Mouse (Mus musculus) midbrain, embryonic 11.5 days (tissue): Measurements from ENCODE around the gene Cnn1. TPM values are rescaled to one million over a fixed set of nuclear protein-coding genes. Genes with fewer than 3 reads are reported as not detected.

Experiments used
- ATAC-seq: fragments of 200-750 bp; cut with Nextera tagmentation; 2 replicates; pipeline ENCODE4 v1.8.0; 2017; ENCODE audit warnings: moderate TSS enrichment, moderate library complexity; ENCODE audit not compliant: low FRiP score
- DNase-seq: peaks from one replicate; pipeline ENCODE4 v3.0.0; 2015; ENCODE audit warnings: low spot score; ENCODE audit errors: missing footprints
- H3K27ac ChIP-seq: fragments of 300-500 bp; sonication (generic); 2 replicates; pipeline ENCODE4 v1.5.1; 2014; ENCODE audit warnings: low read depth, low read length
- H3K27me3 ChIP-seq: fragments of 300-500 bp; sonication (generic); 2 replicates; pipeline ENCODE4 v1.6.1; 2014; ENCODE audit warnings: mild to moderate bottlenecking, low read length, moderate library complexity, mixed read lengths; ENCODE audit not compliant: control insufficient read depth, insufficient read depth
- H3K36me3 ChIP-seq: fragments of 300-500 bp; sonication (generic); 2 replicates; pipeline ENCODE4 v1.6.1; 2014; ENCODE audit warnings: mild to moderate bottlenecking, low read length, moderate library complexity, mixed read lengths; ENCODE audit not compliant: control insufficient read depth, insufficient read depth
- H3K4me1 ChIP-seq: fragments of 300-500 bp; sonication (generic); 2 replicates; pipeline ENCODE4 v1.6.1; 2014; ENCODE audit warnings: low read length; ENCODE audit not compliant: control insufficient read depth, insufficient read depth
- H3K4me2 ChIP-seq: fragments of 300-500 bp; sonication (generic); 2 replicates; pipeline ENCODE4 v1.6.1; 2014; ENCODE audit warnings: mild to moderate bottlenecking, moderate library complexity
- H3K4me3 ChIP-seq: fragments of 300-500 bp; sonication (generic); 2 replicates; pipeline ENCODE4 v1.5.1; 2014; ENCODE audit warnings: low read depth, low read length
- H3K9ac ChIP-seq: fragments of 300-500 bp; sonication (generic); 2 replicates; pipeline ENCODE4 v1.6.1; 2014; ENCODE audit warnings: low read length
- H3K9me3 ChIP-seq: fragments of 300-500 bp; sonication (generic); 2 replicates; pipeline ENCODE4 v1.6.1; 2016; ENCODE audit warnings: low read length; ENCODE audit not compliant: control insufficient read depth
- WGBS: fragments of 180-500 bp; shearing (Covaris S2); extraction: QIAGEN DNeasy Blood & Tissue Kit; methylation state at CpG from one replicate; pipeline ENCODE4 v1.1.7; 2014; 5-methylcytosine and 5-hydroxymethylcytosine counted together
- polyA plus RNA-seq: library from polyadenylated mRNA; unstranded; fragments of >200 nt; fragmentation: Nextera tagmentation; extraction: Ambion mirVana; gene quantifications from 2 replicates; pipeline ENCODE4 v1.2.1, GENCODE M21; 2014

The Cnn1 gene
- polyA plus RNA-seq, 1 experiment from 2014 or later = 1.6 TPM

DNA sequence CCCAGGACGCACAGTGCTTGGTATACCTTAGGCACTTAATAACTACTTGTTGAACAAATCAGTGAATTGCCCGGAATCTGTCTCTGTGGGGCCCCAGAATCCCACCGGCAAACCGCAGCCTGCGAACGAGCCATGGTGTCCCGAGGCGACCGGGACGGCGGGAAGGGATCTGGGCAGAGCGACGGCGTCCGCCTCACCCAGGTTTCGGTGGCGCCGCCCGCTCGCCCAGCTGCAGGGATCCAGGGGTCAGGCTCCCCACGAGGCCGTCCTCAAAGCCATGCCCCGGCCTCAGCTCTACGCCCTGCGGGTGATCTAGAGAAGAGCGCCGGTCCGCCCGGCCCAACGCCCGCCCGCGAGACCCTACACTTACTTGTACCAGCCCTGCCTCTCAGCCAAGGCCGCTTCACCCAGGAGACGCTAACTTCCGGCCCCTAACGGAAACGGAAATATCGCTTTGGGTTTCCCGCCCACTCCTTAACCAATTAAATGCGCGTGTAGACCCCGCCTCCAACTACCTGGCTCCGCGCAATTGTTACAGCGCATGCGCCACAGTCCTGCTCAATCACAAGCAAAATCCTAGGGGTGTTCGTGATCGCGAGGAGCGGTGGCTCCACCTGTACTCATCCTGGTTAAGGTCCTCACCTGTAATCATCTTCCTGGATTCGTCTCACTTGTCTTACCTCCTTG is 17.9 kb downstream of the Cnn1 start, which contains the start of gene Elof1:
TSS of gene Elof1 (minus strand) at position 433 of the 687 bp plus-strand sequence.
- Histone ChIP-seq H3K4me1 (peaks cover 9% of the 10 kb centered on the region), H3K27me3 (no peaks in the 10 kb centered on the region), H3K9me3 (no peaks in the 10 kb centered on the region), H3K9ac (peak within 1 kb of the TSS; percentile 85), H3K36me3 (peaks cover 9% of the 10 kb centered on the region), H3K4me3 (peak within 1 kb of the TSS; percentile 84), H3K4me2 (peak within 1 kb of the TSS; percentile 76), H3K27ac (peak within 1 kb of the TSS; percentile 30; the same call in 1 of the 2 replicates)
- ATAC-seq (peak; percentile 95), DNase-seq (peak; percentile 98)
- under 1% methylated on average over 52 of the region's 52 CpGs for WGBS

DNA sequence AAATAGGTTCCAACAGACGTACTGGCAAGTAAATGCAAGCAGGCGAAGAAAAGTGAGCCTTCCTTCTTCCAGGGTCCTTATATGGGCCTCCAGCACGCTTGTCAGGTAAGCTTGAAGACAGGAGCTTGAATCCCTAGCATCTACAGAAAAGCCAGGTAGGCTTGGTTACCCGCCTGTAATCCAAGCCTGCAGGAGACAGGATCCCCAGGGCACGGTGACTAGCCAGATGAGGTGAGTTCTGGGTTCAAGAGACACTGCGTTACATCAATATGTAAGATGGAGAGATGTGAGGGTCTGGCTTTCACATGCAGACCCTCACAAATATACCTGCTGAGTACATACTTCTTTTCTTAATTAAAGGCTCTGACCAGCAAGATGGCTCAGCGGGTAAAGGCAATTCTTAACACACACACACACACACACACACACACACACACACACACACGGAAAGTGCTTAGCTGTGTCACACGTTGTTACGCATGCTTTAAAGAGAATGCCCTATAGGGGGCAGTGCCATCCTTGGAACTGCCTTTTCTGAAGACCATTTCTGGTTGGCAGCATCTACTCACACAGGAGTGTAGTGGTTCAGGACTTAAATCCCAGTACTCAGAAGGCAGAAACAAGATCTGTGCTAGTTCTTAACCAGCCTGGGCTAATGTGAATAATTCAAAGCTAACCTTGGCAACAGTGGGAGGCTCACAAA is 18.9 kb downstream of the Cnn1 start:
- DNase-seq = peak; percentile 87
- ATAC-seq = no peak
- Histone ChIP-seq H3K9ac (no peak overlapping the region), H3K4me1 (peaks cover 9% of the 10 kb centered on the region), H3K4me3 (peak overlapping the region; percentile 84), H3K9me3 (no peaks in the 10 kb centered on the region), H3K27me3 (no peaks in the 10 kb centered on the region), H3K4me2 (peak overlapping the region; percentile 76), H3K27ac (no peak overlapping the region), H3K36me3 (peaks cover 6% of the 10 kb centered on the region)
- 52% methylated on average over 10 of the region's 10 CpGs for WGBS

DNA sequence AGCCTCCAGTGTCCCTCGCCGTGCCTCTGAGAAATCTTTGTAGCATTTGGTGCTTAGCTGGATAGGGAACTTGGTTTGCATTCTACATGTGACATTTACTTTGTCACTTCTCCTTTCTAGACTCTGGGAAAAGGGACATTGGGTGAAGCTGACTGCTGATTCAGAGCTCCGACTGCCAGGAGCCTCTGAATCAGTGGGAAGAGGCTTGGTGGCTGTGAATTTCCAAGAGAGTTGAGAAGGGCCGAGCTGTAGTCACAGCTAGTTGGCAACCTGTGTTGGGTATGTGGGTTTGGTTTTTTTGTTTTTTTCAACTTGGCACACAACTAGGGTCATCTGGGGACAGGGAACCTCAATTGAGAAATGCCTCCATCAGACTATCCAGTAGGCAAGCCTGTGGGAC is 20.5 kb downstream of the Cnn1 start:
- DNase-seq (no peak), ATAC-seq (no peak)
- H3K4me2 ChIP-seq = no peak overlapping the region
- H3K4me3 ChIP-seq = no peak overlapping the region
- H3K9ac ChIP-seq = no peak overlapping the region
- WGBS = 94% methylated on average over 4 of the region's 4 CpGs
- H3K4me1 ChIP-seq = peaks cover 9% of the 10 kb centered on the region
- H3K27ac ChIP-seq = no peak overlapping the region
- no peaks in the 10 kb centered on the region for H3K36me3 ChIP-seq
- H3K9me3 ChIP-seq = no peaks in the 10 kb centered on the region
- H3K27me3 ChIP-seq = no peaks in the 10 kb centered on the region

DNA sequence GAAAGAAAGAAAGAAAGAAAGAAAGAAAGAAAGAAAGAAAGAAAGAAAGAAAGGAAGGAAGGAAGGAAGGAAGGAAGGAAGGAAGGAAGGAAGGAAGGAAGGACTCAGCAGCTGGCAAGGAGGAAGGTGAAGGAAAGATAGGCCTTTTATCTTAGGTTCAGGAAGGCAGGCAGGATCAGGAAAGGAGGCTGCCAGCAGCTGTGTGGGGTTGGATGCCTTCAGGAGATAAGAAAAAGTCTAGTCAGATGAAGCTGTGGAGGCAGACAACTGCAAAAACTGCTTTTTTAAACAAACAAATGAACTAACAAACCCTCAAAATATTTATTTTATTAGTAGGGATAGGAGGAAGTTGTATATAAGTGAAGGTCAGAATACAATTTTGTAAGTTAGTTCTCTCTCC is 22.5 kb downstream of the Cnn1 start:
- no peak overlapping the region for H3K4me2 ChIP-seq
- no peak overlapping the region for H3K9ac ChIP-seq
- H3K27me3 ChIP-seq = no peaks in the 10 kb centered on the region
- no peak overlapping the region for H3K4me3 ChIP-seq
- ATAC-seq (no peak), DNase-seq (no peak)
- H3K36me3 ChIP-seq = no peaks in the 10 kb centered on the region
- no peaks in the 10 kb centered on the region for H3K9me3 ChIP-seq
- peaks cover 3% of the 10 kb centered on the region; the same call in 1 of the 2 replicates for H3K4me1 ChIP-seq
- H3K27ac ChIP-seq = no peak overlapping the region

DNA sequence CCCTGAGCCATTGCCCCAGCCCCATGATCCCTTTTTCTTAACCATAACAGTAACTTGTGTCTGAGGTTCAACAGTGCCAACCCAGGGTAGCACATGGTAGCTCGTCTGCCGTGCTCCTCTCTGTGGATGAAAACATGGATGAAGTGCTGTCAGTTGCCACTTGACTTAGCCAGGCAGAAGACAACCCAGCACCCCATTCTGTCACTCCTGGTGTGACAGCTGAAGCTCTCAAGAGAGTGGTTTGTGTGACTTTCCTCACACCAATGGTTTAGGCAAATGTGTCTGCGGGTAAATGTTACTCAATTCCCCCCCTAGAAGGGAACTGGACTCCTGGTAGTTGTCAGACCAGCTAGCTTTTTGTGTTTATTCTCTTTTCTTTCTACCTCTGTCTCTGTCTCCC is 23.0 kb downstream of the Cnn1 start:
- H3K9ac ChIP-seq = no peak overlapping the region
- DNase-seq = no peak
- no peaks in the 10 kb centered on the region for H3K9me3 ChIP-seq
- 86% methylated on average over 3 of the region's 3 CpGs for WGBS
- H3K36me3 ChIP-seq = no peaks in the 10 kb centered on the region
- peaks cover 3% of the 10 kb centered on the region; the same call in 1 of the 2 replicates for H3K4me1 ChIP-seq
- no peak overlapping the region for H3K27ac ChIP-seq
- H3K4me2 ChIP-seq = no peak overlapping the region
- H3K27me3 ChIP-seq = no peaks in the 10 kb centered on the region
- no peak overlapping the region for H3K4me3 ChIP-seq
- ATAC-seq = no peak

DNA sequence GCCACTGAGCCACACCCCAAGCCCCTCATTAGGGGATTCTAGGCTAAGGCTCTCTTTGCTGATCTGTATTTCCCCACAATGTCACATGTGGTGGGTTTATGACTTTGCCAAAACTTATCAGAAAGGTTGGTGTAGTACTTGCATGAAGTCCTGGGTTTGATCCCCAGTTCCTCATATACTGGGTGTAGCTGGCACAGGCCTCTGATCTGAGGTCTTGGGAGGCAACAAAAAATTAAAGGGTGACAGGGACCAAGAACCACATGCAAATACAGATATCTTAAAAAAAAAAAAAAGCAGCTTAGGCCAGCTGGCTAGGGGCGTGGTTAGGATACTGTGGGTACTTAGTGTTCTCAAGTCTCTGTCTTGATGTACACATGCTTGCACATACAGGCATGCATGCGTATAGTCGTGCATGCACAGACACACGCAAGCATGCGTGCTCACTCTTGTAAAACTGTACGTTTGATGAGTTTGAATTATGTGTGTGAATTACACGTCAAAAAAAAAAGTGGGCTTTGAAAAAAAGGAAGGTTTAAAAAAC is 24.1 kb downstream of the Cnn1 start:
- Histone ChIP-seq H3K36me3 (no peaks in the 10 kb centered on the region), H3K4me3 (no peak overlapping the region), H3K27ac (no peak overlapping the region), H3K27me3 (no peaks in the 10 kb centered on the region), H3K4me2 (no peak overlapping the region), H3K9me3 (no peaks in the 10 kb centered on the region), H3K9ac (no peak overlapping the region), H3K4me1 (no peaks in the 10 kb centered on the region)
- ATAC-seq (no peak), DNase-seq (peak; percentile 26)
- 85% methylated on average over 7 of the region's 7 CpGs for WGBS

DNA sequence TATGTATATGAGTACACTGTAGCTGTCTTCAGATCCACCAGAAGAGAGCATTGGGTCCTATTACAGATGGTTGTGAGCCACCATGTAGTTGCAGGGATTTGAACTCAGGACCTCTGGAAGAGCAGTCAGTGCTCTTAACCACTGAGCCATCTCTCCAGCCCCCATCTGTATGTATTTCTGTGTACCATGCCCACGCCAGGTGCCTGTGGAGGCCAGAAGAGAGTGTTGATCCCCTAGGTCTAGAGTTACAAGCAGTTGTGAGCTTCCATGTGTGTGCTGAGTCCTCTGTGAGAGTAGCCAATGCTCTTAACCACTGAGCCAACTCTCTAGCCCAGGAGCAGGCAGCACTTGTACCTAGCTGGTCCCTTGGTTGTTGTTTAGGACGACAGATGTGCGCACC is 25.2 kb downstream of the Cnn1 start:
- Histone ChIP-seq H3K36me3 (no peaks in the 10 kb centered on the region), H3K4me3 (no peak overlapping the region), H3K27ac (no peak overlapping the region), H3K27me3 (no peaks in the 10 kb centered on the region), H3K4me1 (no peaks in the 10 kb centered on the region), H3K4me2 (no peak overlapping the region), H3K9ac (no peak overlapping the region), H3K9me3 (no peaks in the 10 kb centered on the region)
- WGBS = 87% methylated on average over 3 of the region's 3 CpGs
- ATAC-seq = no peak
- peak; percentile 77 for DNase-seq

DNA sequence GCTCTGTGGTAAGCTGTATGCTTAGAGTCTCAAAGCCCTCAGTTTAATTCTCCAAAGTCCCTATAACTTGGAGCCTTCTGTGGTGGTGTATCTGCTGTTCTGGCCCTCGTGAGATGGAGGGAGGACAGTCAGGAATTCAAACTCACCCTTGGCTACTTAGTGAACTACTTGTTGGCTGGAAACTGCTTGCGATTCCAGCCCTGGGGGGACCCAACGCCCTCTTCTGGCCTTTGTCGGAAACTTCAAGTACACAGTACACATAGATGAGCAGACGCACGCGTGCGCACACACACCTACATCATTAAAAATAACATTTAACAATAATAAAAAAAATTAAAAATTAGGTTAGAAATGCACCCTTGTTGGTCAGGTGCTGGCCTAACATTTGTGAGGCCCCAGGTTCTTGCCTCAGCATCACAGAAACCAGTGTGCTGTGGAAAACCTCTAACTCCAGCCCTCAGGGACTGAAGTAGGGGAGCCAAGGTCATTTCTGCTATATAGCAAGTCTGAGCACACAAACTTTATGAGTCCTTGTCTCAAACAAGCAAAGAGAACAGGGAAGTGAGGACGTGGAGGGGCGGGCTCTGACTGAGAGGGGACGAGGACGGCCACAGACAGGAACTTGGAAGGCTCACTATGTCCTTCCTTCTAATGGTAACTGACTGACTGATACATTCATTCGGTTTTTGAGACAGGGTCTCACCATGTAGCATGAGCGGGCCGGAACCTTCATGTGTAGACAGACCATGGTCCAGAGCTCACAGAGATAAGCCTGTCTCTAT is 26.4 kb downstream of the Cnn1 start:
- Histone ChIP-seq H3K9ac (no peak overlapping the region), H3K4me3 (no peak overlapping the region), H3K36me3 (no peaks in the 10 kb centered on the region), H3K27me3 (peaks cover 2% of the 10 kb centered on the region; the same call in 1 of the 2 replicates), H3K4me1 (no peaks in the 10 kb centered on the region), H3K9me3 (no peaks in the 10 kb centered on the region), H3K4me2 (no peak overlapping the region), H3K27ac (no peak overlapping the region)
- ATAC-seq (no peak), DNase-seq (peak; percentile 37)
- 88% methylated on average over 15 of the region's 15 CpGs for WGBS
